Mouse (Mus musculus) lung, embryonic 15.5 days (tissue): ENCODE data around the gene Rbms3. TPM values are rescaled to one million over a fixed set of nuclear protein-coding genes. Genes with fewer than 3 reads are reported as not detected.

Experiments
- ATAC-seq: fragments of 200-750 bp; cut with Nextera tagmentation; 2 replicates; pipeline ENCODE4 v1.8.0; 2017; ENCODE audit warnings: moderate number of reproducible peaks, borderline replicate concordance; ENCODE audit not compliant: low FRiP score, low TSS enrichment; ENCODE audit errors: extremely low read depth
- H3K27ac ChIP-seq: fragments of 300-500 bp; sonication (generic); 2 replicates; pipeline ENCODE4 v1.5.1; 2015; ENCODE audit warnings: moderate library complexity, mild to moderate bottlenecking, inconsistent platforms
- H3K27me3 ChIP-seq: fragments of 300-500 bp; sonication (generic); 2 replicates; pipeline ENCODE4 v1.6.1; 2015; ENCODE audit warnings: inconsistent platforms
- H3K36me3 ChIP-seq: fragments of 300-500 bp; sonication (generic); 2 replicates; pipeline ENCODE4 v1.6.1; 2015; ENCODE audit warnings: inconsistent platforms
- H3K4me1 ChIP-seq: fragments of 300-500 bp; sonication (generic); 2 replicates; pipeline ENCODE4 v1.6.1; 2015; ENCODE audit warnings: inconsistent platforms
- H3K4me2 ChIP-seq: fragments of 300-500 bp; sonication (generic); 2 replicates; pipeline ENCODE4 v1.6.1; 2015; ENCODE audit warnings: inconsistent platforms, mild to moderate bottlenecking, moderate library complexity
- H3K4me3 ChIP-seq: fragments of 300-500 bp; sonication (generic); 2 replicates; pipeline ENCODE4 v1.5.1; 2015; ENCODE audit warnings: mild to moderate bottlenecking, inconsistent platforms
- H3K9ac ChIP-seq: fragments of 300-500 bp; sonication (generic); 2 replicates; pipeline ENCODE4 v1.6.1; 2015; ENCODE audit warnings: inconsistent platforms
- H3K9me3 ChIP-seq: fragments of 300-500 bp; sonication (generic); 2 replicates; pipeline ENCODE4 v1.6.1; 2016; ENCODE audit warnings: inconsistent platforms
- WGBS: fragments of 180-500 bp; shearing (Covaris S2); methylation state at CpG from one replicate; pipeline ENCODE4 v1.1.7; 2015; 5-methylcytosine and 5-hydroxymethylcytosine counted together
- polyA plus RNA-seq: library from polyadenylated mRNA; unstranded; fragments of >200 nt; fragmentation: Nextera tagmentation; extraction: Ambion mirVana; gene quantifications from 2 replicates; pipeline ENCODE4 v1.2.1, GENCODE M21; 2015

Rbms3 gene
- polyA plus RNA-seq, 1 experiment from 2014 or later = 105 TPM

GRCm38 (mm10) chr9:117117181-117117729, 512.5 kb downstream of the Rbms3 start:
- H3K4me3 ChIP-seq = no peak overlapping the region
- 0 out of 2 replicates have a peak, but pooled peaks cover 3% of the 10 kb centered on the region for H3K36me3 ChIP-seq
- H3K9me3 ChIP-seq = no peaks in the 10 kb centered on the region
- H3K27me3 ChIP-seq = no peaks in the 10 kb centered on the region
- no peak overlapping the region for H3K9ac ChIP-seq
- 60% methylated on average over 10 of the region's 10 CpGs for WGBS
- no peak for ATAC-seq
- no peak overlapping the region for H3K4me2 ChIP-seq
- no peak overlapping the region for H3K27ac ChIP-seq
- H3K4me1 ChIP-seq = peaks cover 32% of the 10 kb centered on the region

- H3K27ac ChIP-seq = 0 out of 2 replicates have a peak overlapping the region, but pooled peaks have one; percentile 9
- 66% methylated on average over 2 of the region's 2 CpGs for WGBS
- peaks cover 34% of the 10 kb centered on the region for H3K4me1 ChIP-seq
- no peak for ATAC-seq
- H3K9ac ChIP-seq = no peak overlapping the region
- no peaks in the 10 kb centered on the region for H3K9me3 ChIP-seq
- H3K4me2 ChIP-seq = no peak overlapping the region
- H3K4me3 ChIP-seq = no peak overlapping the region
- H3K27me3 ChIP-seq = no peaks in the 10 kb centered on the region
- 0 out of 2 replicates have a peak, but pooled peaks cover 3% of the 10 kb centered on the region for H3K36me3 ChIP-seq
Observed at GRCm38 (mm10) chr9:117115609-117116008, 514.1 kb downstream of the Rbms3 start.

- peak; percentile 76 for ATAC-seq
- Histone ChIP-seq H3K4me3 (no peak overlapping the region), H3K36me3 (peaks cover 4% of the 10 kb centered on the region; the same call in 1 of the 2 replicates), H3K4me2 (no peak overlapping the region), H3K9me3 (no peaks in the 10 kb centered on the region), H3K4me1 (peaks cover 35% of the 10 kb centered on the region), H3K9ac (no peak overlapping the region), H3K27me3 (no peaks in the 10 kb centered on the region), H3K27ac (peak overlapping the region; percentile 84)
- 26% methylated on average over 2 of the region's 2 CpGs for WGBS
Observed at GRCm38 (mm10) chr9:117113592-117113991, 516.1 kb downstream of the Rbms3 start.

- ATAC-seq = no peak
- peaks cover 9% of the 10 kb centered on the region; the same call in 1 of the 2 replicates for H3K4me1 ChIP-seq
- no peak overlapping the region for H3K27ac ChIP-seq
- no peaks in the 10 kb centered on the region for H3K27me3 ChIP-seq
- H3K36me3 ChIP-seq = peaks cover 11% of the 10 kb centered on the region
- no peak overlapping the region for H3K4me3 ChIP-seq
- H3K9me3 ChIP-seq = no peaks in the 10 kb centered on the region
- no peak overlapping the region for H3K4me2 ChIP-seq
- WGBS = 85% methylated on average over 4 of the region's 4 CpGs
- no peak overlapping the region for H3K9ac ChIP-seq
Observed at GRCm38 (mm10) chr9:117107926-117108325, 521.8 kb downstream of the Rbms3 start.

- WGBS = 53% methylated on average over 19 of the region's 19 CpGs
- peaks cover 6% of the 10 kb centered on the region; the same call in 1 of the 2 replicates for H3K4me1 ChIP-seq
- H3K4me2 ChIP-seq = no peak overlapping the region
- H3K4me3 ChIP-seq = no peak overlapping the region
- no peaks in the 10 kb centered on the region for H3K36me3 ChIP-seq
- H3K9ac ChIP-seq = no peak overlapping the region
- H3K27ac ChIP-seq = no peak overlapping the region
- H3K9me3 ChIP-seq = no peaks in the 10 kb centered on the region
- no peaks in the 10 kb centered on the region for H3K27me3 ChIP-seq
- no peak for ATAC-seq
Observed at GRCm38 (mm10) chr9:117102198-117102930, 527.3 kb downstream of the Rbms3 start.

GRCm38 (mm10) chr9:117100181-117100580, 529.5 kb downstream of the Rbms3 start:
- H3K27me3 ChIP-seq = no peaks in the 10 kb centered on the region
- H3K4me3 ChIP-seq = no peak overlapping the region
- H3K9ac ChIP-seq = no peak overlapping the region
- 85% methylated on average over 5 of the region's 5 CpGs for WGBS
- no peak overlapping the region for H3K27ac ChIP-seq
- no peak overlapping the region for H3K4me2 ChIP-seq
- ATAC-seq = no peak
- H3K9me3 ChIP-seq = no peaks in the 10 kb centered on the region
- H3K4me1 ChIP-seq = peaks cover 6% of the 10 kb centered on the region; the same call in 1 of the 2 replicates
- no peaks in the 10 kb centered on the region for H3K36me3 ChIP-seq

- Histone ChIP-seq H3K4me3 (no peak overlapping the region), H3K27me3 (no peaks in the 10 kb centered on the region), H3K9me3 (no peaks in the 10 kb centered on the region), H3K4me1 (peaks cover 28% of the 10 kb centered on the region), H3K36me3 (0 out of 2 replicates have a peak, but pooled peaks cover 3% of the 10 kb centered on the region), H3K9ac (no peak overlapping the region), H3K27ac (no peak overlapping the region), H3K4me2 (no peak overlapping the region)
- 89% methylated on average over 6 of the region's 6 CpGs for WGBS
- ATAC-seq = no peak
Observed at GRCm38 (mm10) chr9:117093551-117093950, 536.2 kb downstream of the Rbms3 start.

- H3K4me2 ChIP-seq = no peak overlapping the region
- peak overlapping the region; percentile 69 for H3K27ac ChIP-seq
- no peaks in the 10 kb centered on the region for H3K9me3 ChIP-seq
- 0 out of 2 replicates have a peak, but pooled peaks cover 3% of the 10 kb centered on the region for H3K36me3 ChIP-seq
- 52% methylated on average over 8 of the region's 8 CpGs for WGBS
- no peak overlapping the region for H3K9ac ChIP-seq
- H3K4me3 ChIP-seq = no peak overlapping the region
- peaks cover 32% of the 10 kb centered on the region for H3K4me1 ChIP-seq
- no peaks in the 10 kb centered on the region for H3K27me3 ChIP-seq
- ATAC-seq = 0 out of 2 replicates have a peak, but pooled peaks have one; percentile 1
Observed at GRCm38 (mm10) chr9:117092177-117092555, 537.5 kb downstream of the Rbms3 start.

GRCm38 (mm10) chr9:117091253-117092176, 538.2 kb downstream of the Rbms3 start:
- Histone ChIP-seq H3K4me2 (no peak overlapping the region), H3K27me3 (no peaks in the 10 kb centered on the region), H3K27ac (peak overlapping the region; percentile 69), H3K4me3 (no peak overlapping the region), H3K9me3 (no peaks in the 10 kb centered on the region), H3K9ac (no peak overlapping the region), H3K4me1 (peaks cover 32% of the 10 kb centered on the region), H3K36me3 (0 out of 2 replicates have a peak, but pooled peaks cover 3% of the 10 kb centered on the region)
- ATAC-seq = peak; percentile 81
- 37% methylated on average over 9 of the region's 9 CpGs for WGBS

GRCm38 (mm10) chr9:117089409-117090147, 540.1 kb downstream of the Rbms3 start:
- H3K4me1 ChIP-seq = peaks cover 32% of the 10 kb centered on the region
- H3K36me3 ChIP-seq = 0 out of 2 replicates have a peak, but pooled peaks cover 6% of the 10 kb centered on the region
- ATAC-seq = no peak
- H3K4me2 ChIP-seq = no peak overlapping the region
- 89% methylated on average over 12 of the region's 12 CpGs for WGBS
- no peaks in the 10 kb centered on the region for H3K27me3 ChIP-seq
- no peak overlapping the region for H3K4me3 ChIP-seq
- H3K9me3 ChIP-seq = no peaks in the 10 kb centered on the region
- H3K9ac ChIP-seq = no peak overlapping the region
- H3K27ac ChIP-seq = no peak overlapping the region

- H3K27ac ChIP-seq = no peak overlapping the region
- peaks cover 32% of the 10 kb centered on the region for H3K4me1 ChIP-seq
- H3K27me3 ChIP-seq = no peaks in the 10 kb centered on the region
- ATAC-seq = no peak
- H3K36me3 ChIP-seq = 0 out of 2 replicates have a peak, but pooled peaks cover 6% of the 10 kb centered on the region
- no peaks in the 10 kb centered on the region for H3K9me3 ChIP-seq
- no peak overlapping the region for H3K4me3 ChIP-seq
- WGBS = 86% methylated on average over 6 of the region's 6 CpGs
- H3K9ac ChIP-seq = no peak overlapping the region
- H3K4me2 ChIP-seq = no peak overlapping the region
Observed at GRCm38 (mm10) chr9:117088309-117088708, 541.4 kb downstream of the Rbms3 start.
